Mouse (Mus musculus) thymus, postnatal 14 days (tissue): ENCODE data around the gene Elmod3.
A peak's percentile ranks its signal among the peaks of the same experiment; 100 is the strongest.

Experiments
- DNase-seq: peaks from one replicate; pipeline ENCODE4 v3.0.0; 2021

The Elmod3 gene

DNA sequence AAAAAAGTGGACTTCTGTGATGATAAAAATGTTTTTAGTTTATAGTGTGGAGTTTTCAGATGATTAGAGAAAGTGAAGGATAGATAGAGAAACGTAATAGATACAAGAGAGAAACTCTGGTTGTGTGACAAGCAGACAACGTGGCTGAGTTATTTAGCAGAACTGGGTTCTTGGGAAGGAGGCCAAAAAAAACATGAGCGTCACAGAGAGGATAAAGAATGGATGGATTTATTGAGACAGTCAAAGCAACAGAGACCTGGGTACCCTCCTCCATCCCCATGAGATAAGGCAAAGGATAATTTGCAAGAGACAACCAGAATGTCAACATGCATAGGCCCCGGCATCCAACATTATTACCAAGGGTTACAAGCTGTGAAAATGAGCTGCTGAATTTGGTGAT, 12.0 kb upstream of the Elmod3 start:
- no peak for DNase-seq

- DNase-seq, result no peak
Measured at GRCm38 (mm10) chr6:72608662-72609184, 10.5 kb upstream of the Elmod3 start.

DNA sequence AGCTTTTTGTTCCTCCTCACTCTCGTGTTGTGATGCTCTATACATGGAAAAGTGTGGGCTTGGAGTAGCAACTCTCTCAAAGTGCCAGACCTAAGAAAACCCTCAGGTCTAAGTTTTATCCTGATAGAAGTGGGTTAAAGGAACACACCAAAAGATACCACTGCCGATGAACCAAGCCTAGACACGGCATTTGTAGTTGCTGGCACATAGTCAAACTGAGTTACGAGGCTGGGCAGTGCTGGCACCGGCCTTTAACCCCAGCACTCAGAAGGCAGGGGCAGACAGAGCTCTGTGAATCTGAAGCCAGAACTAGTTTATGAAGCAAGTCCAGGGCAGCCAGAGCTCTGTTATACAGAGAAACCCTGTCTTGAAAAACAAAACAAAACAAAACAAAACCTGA, 9.5 kb upstream of the Elmod3 start:
- DNase-seq, result no peak

GRCm38 (mm10) chr6:72607060-72607459, 8.8 kb upstream of the Elmod3 start:
- no peak for DNase-seq

DNA sequence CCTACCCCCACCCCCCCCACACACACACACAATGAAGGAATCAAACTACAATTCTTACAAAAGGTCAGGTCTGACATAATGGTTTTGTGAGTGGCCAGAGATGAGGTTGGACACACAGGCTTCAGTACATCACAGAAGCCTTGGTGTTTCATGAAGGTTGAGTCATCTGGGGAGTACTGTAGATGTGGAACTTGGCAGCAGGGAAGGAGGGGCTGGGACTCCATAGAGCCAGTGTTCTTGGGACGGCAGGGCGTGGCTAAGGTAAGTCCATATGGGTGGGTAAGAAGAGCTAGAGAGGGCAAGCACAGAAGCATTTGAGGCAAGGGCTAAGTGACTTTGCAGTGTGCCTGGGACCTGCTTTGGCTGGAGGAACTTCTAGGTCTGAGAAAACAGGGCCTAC, 5.9 kb upstream of the Elmod3 start:
- DNase-seq, result no peak

DNA sequence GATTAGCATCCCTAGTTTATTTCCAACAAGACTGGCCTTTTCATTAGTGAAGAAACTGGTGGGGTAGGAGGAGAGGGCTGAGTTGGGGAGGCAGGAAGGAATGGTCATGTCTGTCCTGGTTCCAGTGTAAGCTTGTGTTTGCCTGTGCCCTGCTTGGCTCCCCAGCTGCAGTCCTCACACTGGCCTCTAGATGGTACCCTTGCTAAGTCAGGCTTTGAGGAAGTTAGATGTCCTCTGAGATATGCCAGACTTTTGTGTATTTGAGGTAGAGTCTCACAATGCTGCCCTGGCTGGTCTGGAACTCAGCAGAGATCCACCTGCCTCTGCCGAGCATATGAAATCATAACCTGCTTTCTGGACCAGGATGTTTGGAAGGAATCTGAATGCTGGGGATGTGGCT, 3.5 kb upstream of the Elmod3 start:
- peak; percentile 87 for DNase-seq

GRCm38 (mm10) chr6:72600771-72601170, 2.6 kb upstream of the Elmod3 start:
- DNase-seq, result no peak

DNA sequence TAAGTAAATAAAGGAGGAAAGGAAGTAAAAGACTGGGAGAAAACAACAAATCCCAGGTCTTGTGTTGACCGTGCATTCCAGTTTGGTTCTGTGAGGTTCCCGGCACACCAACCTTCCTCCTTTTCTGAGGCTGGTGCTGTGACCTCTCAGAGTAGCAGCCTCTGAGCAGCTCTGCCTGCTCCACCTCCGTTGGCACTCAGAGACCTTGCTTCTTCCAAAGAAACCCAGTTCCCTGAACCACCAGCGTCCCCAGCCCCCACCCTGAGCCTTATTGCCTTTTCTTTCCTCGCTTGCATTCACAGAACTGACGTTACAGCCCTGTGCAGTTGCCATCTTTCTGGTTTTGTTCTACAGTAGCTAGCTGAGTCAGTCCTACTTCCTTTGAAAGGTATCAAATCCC, 2.0 kb upstream of the Elmod3 start:
- no peak for DNase-seq

DNA sequence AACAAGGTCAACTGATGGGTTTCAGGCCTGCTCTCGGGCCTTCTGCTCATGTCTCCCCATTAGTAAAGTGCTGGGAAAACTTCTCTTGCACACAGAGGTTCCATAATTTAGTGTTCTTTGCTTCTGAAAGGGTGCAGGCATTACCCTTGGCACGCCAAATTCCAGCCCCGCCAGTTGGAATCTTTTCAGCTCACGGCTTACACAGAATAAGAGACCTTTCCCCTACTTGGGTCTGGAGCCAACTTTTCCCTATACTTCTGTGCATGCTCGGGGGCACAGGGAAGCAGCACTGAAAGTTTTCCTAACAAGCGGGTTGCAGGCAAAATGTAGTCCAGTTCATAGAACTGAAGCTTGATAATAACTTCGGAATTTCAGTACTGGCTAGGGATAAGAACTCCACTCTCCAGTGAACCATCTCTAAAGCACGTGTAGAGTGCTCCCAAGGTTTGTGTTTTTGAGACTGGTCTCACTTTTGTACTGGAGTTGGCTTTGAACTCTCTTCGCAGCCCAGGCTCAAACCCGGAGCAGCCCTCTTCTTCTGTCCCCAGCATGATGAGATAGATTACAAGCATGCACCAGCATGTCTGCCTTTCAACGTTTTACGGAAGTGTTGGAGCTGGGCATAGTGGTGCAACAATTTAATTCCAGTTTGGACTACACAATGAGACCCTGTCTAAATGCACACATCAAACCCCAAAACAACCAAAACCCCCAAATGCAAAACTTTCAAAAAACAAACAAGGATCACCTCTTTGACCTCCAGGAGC, 761 bp upstream of the Elmod3 start:
- no peak for DNase-seq

- DNase-seq, result no peak
Measured at GRCm38 (mm10) chr6:72597083-72597874, 934 bp downstream of the Elmod3 start.

DNA sequence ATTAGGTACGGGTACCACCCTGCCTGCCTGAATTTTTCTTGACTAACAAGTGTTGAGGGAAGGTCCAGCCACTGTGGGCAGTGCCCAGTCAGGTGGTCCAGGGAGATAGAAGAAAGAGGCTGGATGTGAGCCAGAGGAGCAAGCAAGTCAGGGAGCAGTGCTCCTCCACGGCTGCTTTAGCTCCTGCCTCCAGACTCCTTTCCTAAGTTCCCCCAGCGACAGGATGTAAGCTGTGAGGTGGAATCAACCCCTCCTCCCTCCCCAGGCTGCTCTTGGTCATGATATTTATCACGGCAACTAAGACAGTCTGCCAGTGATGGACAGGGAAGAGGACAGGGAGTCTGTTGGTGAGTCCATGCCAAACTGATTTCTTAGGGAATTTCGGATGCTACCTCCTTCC, 4.3 kb downstream of the Elmod3 start:
- no peak for DNase-seq

DNA sequence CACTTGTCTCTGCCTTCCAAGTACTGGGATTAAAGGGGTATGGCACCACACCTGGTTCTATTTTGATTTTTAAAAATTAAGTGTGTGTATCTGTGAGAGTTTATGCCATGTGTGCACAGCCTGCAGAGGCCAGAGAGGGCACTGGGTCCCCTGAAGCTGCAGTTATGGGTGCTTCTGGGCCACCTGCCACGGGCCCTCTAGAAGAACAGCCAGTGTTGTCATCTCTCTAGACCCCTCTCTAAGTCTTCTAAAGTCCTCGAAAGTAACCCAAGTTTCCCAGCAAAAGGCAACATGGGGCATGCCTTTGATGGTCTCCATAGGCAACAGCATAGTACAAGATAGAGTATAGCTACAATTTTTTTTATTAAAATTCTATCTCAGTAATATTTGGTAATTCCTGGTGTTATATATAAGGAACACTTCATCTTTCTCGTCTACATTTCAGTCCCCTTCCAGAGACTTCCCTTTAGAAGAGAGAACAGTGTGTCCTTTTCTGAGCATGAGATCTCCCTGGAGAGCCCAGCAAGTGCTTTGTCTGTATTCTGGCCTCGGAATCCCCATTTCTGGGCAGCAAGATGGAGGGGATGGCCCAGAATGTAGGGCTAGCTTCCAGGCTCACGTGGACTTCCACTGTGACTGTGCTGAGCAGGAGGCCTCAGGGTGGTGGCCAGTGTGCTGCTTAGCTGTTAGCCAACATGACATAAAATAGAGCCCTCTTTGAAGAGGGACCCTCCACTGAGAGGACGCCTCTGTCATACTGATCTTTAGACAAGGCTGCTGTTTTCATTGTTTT, 5.0 kb downstream of the Elmod3 start:
- no peak for DNase-seq

- DNase-seq, result no peak
Measured at GRCm38 (mm10) chr6:72590111-72590510, 8.1 kb downstream of the Elmod3 start.

- no peak for DNase-seq
Measured at GRCm38 (mm10) chr6:72588307-72588706, 9.9 kb downstream of the Elmod3 start.

- no peak for DNase-seq
Measured at GRCm38 (mm10) chr6:72586701-72587100, 11.5 kb downstream of the Elmod3 start.

DNA sequence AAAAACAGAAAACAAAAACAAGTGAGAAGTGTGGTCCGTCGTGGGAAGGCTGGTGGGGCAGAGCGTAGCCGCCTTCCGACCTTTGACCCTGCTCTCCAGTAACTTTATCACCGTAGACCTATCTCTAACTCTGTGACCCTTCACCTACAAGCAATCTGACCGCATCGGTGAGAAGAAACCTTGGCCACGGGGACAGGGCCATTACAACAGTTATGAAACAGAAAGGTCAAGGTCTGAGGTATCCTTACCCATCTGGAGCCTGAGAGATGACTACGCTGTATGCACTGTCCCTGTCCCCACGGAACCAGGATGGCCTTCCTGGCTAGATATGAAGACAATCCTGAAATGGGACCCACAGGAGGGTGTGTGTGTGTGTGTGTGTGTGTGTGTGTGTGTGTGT, 14.1 kb downstream of the Elmod3 start:
- DNase-seq, result no peak

- no peak for DNase-seq
Measured at GRCm38 (mm10) chr6:72583211-72583839, 14.9 kb downstream of the Elmod3 start.

DNA sequence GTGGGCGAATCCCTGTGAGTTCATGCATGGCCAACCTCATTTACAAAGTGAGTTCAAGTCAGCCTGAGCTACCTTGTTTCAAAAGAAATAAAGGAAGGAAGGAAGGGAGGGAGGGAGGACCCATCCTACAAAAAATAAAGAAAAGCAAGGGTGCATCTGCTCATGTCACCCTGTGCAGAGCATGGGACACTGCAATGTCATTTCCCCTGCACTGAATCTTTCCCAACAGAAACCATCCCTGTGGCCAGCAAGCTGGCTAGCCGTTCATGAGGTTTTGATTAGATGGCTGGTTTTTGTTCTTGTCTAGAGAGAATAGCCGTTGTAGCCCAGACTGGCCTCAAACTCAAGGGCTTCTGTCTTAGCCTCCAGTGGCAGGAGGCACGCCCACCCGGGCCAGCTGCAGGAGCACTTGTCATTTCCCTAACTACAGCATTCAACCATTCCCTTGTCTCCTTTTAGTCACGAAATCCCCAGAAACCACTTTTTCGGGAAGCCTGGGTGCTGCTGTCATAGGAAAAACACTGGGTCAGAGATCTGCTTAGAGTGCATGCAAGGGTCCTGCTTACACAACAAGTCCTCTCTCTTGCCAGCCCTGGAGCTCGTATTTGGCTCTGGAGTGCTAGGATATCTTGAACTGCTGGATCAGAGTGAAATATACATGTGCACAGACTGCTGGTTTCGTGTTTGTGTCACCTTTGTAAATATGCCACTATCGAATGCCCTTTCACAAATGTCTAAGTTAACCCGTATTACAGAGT, 16.4 kb downstream of the Elmod3 start:
- DNase-seq, result no peak

- no peak for DNase-seq
Measured at GRCm38 (mm10) chr6:72576041-72576440, 22.2 kb downstream of the Elmod3 start.

DNA sequence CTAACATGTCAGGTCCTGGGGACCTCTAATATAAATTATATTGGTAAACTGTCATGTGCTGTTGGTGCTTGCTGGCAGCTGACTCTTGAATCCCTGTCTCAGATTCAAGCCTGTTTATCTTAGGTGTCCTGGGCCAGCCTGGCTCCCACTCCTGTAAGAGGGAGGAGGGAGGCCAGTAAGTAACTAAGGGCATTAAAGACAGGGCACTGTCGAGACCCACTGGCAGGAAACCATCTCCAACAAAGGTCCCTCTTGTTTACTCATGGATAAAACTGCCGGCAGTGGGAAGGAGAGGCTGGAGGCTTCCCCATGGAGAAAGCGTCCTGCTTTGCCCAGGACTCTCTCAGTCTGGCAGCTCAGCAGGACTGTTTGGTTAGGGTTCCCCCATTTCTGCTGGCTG, 26.4 kb downstream of the Elmod3 start:
- DNase-seq, result no peak

DNA sequence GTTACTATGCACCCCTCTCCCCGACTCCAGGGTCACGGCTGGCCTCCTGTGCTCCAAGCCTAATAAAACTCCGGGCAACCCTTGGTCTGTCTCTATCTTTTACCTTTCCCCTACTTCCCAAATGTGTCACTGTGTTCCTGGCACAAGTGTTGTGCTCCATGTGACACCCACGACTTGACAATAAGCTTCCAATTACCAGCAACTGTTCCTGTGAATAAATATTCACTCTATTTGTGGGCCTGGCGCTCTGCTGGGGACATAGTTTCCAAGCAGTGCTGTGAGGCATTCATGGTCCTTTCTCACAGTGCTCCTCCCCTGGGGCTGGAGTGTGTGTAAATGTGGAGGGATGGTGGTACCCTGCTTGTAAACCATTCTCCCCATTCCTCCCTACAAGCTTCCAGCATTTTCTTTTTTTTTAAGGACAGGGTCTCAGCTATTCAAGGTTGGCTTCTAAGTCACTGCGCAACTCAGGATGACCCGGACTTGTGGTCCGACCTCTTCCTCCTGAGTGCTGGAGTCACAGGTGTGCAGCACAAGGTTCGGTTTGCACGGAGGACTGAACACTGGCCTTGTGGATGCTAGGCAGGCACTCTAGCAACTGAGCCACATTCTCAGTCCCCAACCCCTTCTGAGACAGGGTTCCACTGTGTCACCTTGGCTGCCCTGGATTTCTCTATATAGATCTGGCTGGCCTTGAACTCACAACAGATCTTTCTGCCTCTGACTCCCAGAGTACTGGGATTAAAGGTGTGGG, 27.4 kb downstream of the Elmod3 start:
- no peak for DNase-seq
